Mouse (Mus musculus): ENCODE results near the gene Krtap13. TPM values are rescaled to one million over a fixed set of nuclear protein-coding genes. Genes with fewer than 3 reads are reported as not detected.
"Not testable (repeated sequence)": the region's sequence is repeated elsewhere in the genome, so short reads cannot be mapped to it uniquely, and the experiment has no call there.

Gene Krtap13
- polyA plus RNA-seq (2017; shearing (Covaris generic)): not detected

- not testable (repeated sequence) for ATAC-seq
Observed at GRCm38 (mm10) chr16:88751535-88751934, at the start of gene Krtap13. TSS of gene Krtap13 (minus strand) at chr16:88751635.

- no peak for ATAC-seq
Observed at GRCm38 (mm10) chr16:88786786-88787185, 35.4 kb upstream of the Krtap13 start.

GRCm38 (mm10) chr16:88777596-88777995, 26.2 kb upstream of the Krtap13 start, which contains the start of gene Gm5965:
TSS of gene Gm5965 (plus strand) at chr16:88777896.
- ATAC-seq: no peak

DNA sequence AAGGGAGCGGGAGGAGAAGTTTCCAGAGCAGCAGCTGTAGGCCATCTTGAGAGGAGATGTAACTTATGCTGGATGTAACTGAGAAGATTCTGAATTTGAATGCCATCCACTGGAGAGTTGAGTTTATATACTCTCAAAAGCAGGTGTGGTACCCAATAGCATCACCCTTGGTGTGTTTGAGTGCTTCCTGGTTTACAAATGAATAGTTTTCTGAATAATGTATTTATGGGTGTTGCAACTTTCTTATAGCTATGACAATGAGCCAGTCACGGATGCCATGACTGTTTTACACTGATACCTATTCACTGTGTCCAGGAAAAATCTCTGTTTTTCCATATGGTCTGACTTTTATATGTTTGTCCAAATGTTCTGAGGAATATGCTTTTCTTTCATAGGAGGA, 22.7 kb upstream of the Krtap13 start, which contains the start of gene 2310057N15Rik:
Gene 2310057N15Rik, minus strand, starts transcription at position 101 of the 400 bp plus-strand sequence.
- no peak for ATAC-seq

GRCm38 (mm10) chr16:88758547-88758946, 7.1 kb upstream of the Krtap13 start, which contains the start of gene 2310034C09Rik:
TSS of gene 2310034C09Rik (plus strand) at chr16:88758847.
- not testable (repeated sequence) for ATAC-seq

- no peak for ATAC-seq
Observed at GRCm38 (mm10) chr16:88747943-88748342, 3.5 kb downstream of the Krtap13 start.

GRCm38 (mm10) chr16:88744750-88745340, 6.6 kb downstream of the Krtap13 start:
- ATAC-seq: no peak

GRCm38 (mm10) chr16:88735391-88735790, 16.0 kb downstream of the Krtap13 start:
- ATAC-seq: no peak

DNA sequence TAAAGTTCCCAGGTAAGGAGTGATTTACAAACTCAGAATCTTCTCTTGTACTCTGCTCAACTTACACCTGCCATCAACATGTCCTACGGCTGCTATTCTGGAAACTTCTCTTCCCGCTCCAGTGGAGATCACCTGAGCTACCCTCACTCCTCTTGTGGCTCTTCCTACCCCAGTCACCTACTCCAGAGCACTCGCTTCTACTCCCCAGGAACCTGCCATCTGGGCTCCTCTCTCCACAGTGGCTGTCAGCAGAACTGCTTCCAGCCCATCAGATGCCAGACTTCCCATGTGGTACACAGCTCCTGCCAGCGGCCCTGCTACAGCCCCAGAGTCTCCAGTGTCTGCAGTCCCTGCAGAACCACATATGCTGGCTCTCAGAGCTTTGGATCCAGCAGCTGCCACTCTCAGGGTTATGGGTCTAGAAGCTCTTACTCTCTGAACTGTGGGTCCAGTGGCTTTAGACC, 22.6 kb downstream of the Krtap13 start, which contains the start of gene Krtap13-1:
Gene Krtap13-1, plus strand, starts transcription at position 51 of the 464 bp plus-strand sequence.
- no peak for ATAC-seq

DNA sequence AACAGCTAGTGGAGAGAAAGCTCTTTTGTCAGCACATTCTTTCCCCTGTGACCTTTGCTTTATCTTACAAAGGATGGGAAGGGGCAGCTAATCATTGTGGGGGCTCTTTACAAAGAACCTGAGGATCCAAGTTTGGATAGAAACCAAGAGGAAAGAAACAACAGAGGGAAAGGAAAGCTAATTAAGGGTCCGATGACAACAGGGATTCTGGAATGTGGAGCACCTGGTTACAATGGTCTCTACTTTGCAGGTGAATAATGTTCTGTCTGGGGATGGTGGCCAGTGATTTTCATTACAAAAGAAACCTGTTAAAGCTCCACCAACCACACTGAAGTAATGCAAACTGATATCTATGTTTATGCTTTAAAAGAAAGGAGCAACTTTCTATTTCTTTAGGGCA, 31.4 kb downstream of the Krtap13 start:
- ATAC-seq: no peak

GRCm38 (mm10) chr16:88716549-88716948, 34.9 kb downstream of the Krtap13 start:
- no peak for ATAC-seq

DNA sequence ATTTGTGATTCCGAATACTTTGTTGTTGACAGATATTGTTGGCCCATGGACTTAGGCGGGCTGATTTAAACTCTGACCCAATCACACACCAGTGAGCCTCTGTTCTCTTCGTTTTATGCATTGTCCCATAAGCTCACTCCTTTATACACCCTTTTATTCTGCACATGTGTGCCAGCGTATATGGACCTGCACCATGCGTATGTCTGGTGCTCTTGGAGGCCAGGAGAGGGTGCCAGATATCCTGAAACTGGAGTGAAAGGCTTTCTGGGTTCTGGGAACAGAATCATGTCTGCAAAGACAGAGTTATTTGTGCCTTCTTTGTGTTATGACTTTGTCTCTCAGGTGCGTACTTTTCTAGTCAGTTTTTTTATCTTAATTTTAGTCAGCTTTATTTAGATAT, 40.2 kb downstream of the Krtap13 start:
- no peak for ATAC-seq

- ATAC-seq: no peak
Observed at GRCm38 (mm10) chr16:88710757-88711156, 40.7 kb downstream of the Krtap13 start.

DNA sequence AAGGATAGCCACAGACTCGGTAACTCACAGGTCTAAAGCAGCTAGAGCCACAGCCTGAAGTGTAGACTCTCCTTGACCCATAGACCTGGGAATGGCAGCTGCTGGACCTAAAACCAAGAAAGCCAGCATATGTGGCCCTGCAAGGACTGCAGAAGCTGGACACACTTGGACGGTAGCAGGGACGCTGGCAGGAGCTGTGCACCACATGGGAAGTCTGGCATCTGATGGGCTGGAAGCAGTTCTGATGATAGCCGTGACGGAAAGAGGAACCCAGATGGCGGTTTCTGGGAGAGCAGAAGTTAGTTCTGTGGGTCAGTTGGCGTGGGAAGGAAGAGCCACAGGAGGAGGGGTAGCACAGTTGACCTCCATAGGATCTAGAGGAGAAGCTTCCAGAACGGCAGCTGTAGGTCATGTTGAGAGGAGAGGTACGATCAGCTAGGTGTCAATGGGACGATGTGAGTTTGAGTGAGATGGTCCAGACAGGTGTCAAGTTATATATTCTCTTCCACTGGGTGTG, 43.9 kb downstream of the Krtap13 start, which contains the start of gene 2310061N02Rik:
Gene 2310061N02Rik, minus strand, starts transcription at position 467 of the 517 bp plus-strand sequence.
- no peak for ATAC-seq

DNA sequence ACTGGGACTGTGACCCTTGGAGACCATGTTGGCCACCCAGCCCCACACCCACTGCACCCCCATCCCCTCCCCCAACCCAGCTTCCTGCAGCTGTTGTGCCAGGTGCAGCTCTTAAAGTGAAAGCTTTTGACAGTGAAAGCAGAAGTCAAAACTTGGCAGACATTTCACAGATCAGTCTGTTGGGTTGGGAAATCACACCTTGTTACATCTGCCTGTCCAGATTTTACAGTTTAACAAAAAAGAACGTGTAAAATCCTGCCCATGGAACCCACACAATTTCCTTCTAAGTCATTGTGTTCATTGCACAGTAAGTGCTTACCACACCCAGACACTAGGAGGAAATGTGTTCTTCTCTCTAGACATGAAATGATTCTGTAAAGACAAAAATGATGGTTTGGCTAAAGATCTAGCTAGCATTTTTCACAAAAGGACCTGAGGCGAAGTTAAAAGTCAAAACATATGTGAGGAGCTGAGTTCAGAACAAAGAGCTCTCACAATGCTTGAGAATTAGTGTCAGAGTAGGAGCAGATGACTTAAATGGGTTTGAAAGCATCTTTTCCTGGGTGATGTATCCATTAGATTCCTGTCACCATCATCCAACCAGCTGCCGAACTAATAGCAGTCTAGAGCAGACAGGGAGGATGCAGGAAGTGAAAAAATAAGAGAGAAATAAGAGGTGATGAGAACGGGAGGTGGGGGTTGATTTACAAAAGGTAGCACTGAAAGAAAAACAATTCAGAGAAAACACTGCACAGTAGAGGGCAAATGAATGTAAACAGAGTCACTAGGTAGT, 50.2 kb downstream of the Krtap13 start:
- peak; percentile 71 for ATAC-seq

Other genes with a start within 250 kb of the Krtap13 start
- not detected for gene Cldn17, start 244.7 kb downstream of the Krtap13 start, polyA plus RNA-seq (2017; shearing (Covaris generic))
- not detected for gene Cldn8, start 188.5 kb downstream of the Krtap13 start, polyA plus RNA-seq (2017; shearing (Covaris generic))
- not detected for gene Krtap24-1, start 139.4 kb downstream of the Krtap13 start, polyA plus RNA-seq (2017; shearing (Covaris generic))
- gene 2310079G19Rik, start 124.0 kb downstream of the Krtap13 start, polyA plus RNA-seq (2017; shearing (Covaris generic)): not detected
- not detected for gene Krtap26-1, start 103.8 kb downstream of the Krtap13 start, polyA plus RNA-seq (2017; shearing (Covaris generic))
- not detected for gene Krtap27-1, start 80.0 kb downstream of the Krtap13 start, polyA plus RNA-seq (2017; shearing (Covaris generic))
- not detected for gene 2310061N02Rik, start 43.7 kb downstream of the Krtap13 start, polyA plus RNA-seq (2017; shearing (Covaris generic))
- gene Krtap13-1, start 22.8 kb downstream of the Krtap13 start, polyA plus RNA-seq (2017; shearing (Covaris generic)): not detected
- not detected for gene 2310034C09Rik, start 7.2 kb upstream of the Krtap13 start, polyA plus RNA-seq (2017; shearing (Covaris generic))
- gene 2310057N15Rik, start 22.6 kb upstream of the Krtap13 start, polyA plus RNA-seq (2017; shearing (Covaris generic)): not detected
- gene Gm5965, start 26.3 kb upstream of the Krtap13 start, polyA plus RNA-seq (2017; shearing (Covaris generic)): not detected
- not detected for gene Gm20741, start 60.6 kb upstream of the Krtap13 start, polyA plus RNA-seq (2017; shearing (Covaris generic))
- not detected for gene Krtap15, start 68.6 kb upstream of the Krtap13 start, polyA plus RNA-seq (2017; shearing (Covaris generic))
- gene Krtap14, start 74.5 kb upstream of the Krtap13 start, polyA plus RNA-seq (2017; shearing (Covaris generic)): not detected
- gene Krtap19-1, start 117.8 kb upstream of the Krtap13 start, polyA plus RNA-seq (2017; shearing (Covaris generic)): not detected
- not detected for gene Krtap19-2, start 122.6 kb upstream of the Krtap13 start, polyA plus RNA-seq (2017; shearing (Covaris generic))
- gene Krtap19-3, start 126.4 kb upstream of the Krtap13 start, polyA plus RNA-seq (2017; shearing (Covaris generic)): not detected
- gene Krtap19-4, start 133.5 kb upstream of the Krtap13 start, polyA plus RNA-seq (2017; shearing (Covaris generic)): not detected
- gene Krtap19-5, start 144.8 kb upstream of the Krtap13 start, polyA plus RNA-seq (2017; shearing (Covaris generic)): not detected
- gene Krtap19-9b, start 180.6 kb upstream of the Krtap13 start, polyA plus RNA-seq (2017; shearing (Covaris generic)): not detected
- not detected for gene Krtap16-3, start 211.2 kb upstream of the Krtap13 start, polyA plus RNA-seq (2017; shearing (Covaris generic))